Mouse (Mus musculus): ENCODE measurements around the gene Ripply3.

Ripply3 gene

GRCm38 (mm10) chr16:94327781-94328711 lies at the start of gene Ripply3:
Ripply3 (plus strand) TSS chr16:94328420.
- DNase-seq (ENCODE audit: extremely low spot score, low spot score), result peak; percentile 77

- no peak for DNase-seq (ENCODE audit: extremely low spot score, low spot score)
Observed at GRCm38 (mm10) chr16:94283972-94284371, 44.2 kb upstream of the Ripply3 start.

GRCm38 (mm10) chr16:94287826-94288225 lies 40.4 kb upstream of the Ripply3 start:
- DNase-seq (ENCODE audit: extremely low spot score, low spot score), result no peak

GRCm38 (mm10) chr16:94289138-94290072 lies 38.8 kb upstream of the Ripply3 start:
- DNase-seq (ENCODE audit: extremely low spot score, low spot score), result no peak

GRCm38 (mm10) chr16:94290073-94290999 lies 37.9 kb upstream of the Ripply3 start:
- peak; percentile 85 for DNase-seq (ENCODE audit: extremely low spot score, low spot score)

- DNase-seq (ENCODE audit: extremely low spot score, low spot score), result no peak
Observed at GRCm38 (mm10) chr16:94291141-94291540, 37.1 kb upstream of the Ripply3 start.

- DNase-seq (ENCODE audit: extremely low spot score, low spot score), result no peak
Observed at GRCm38 (mm10) chr16:94298081-94298480, 30.1 kb upstream of the Ripply3 start.

- DNase-seq (ENCODE audit: extremely low spot score, low spot score), result no peak
Observed at GRCm38 (mm10) chr16:94299210-94299609, 29.0 kb upstream of the Ripply3 start.

- DNase-seq (ENCODE audit: extremely low spot score, low spot score), result no peak
Observed at GRCm38 (mm10) chr16:94301194-94301593, 27.0 kb upstream of the Ripply3 start.

- no peak for DNase-seq (ENCODE audit: extremely low spot score, low spot score)
Observed at GRCm38 (mm10) chr16:94301696-94302095, 26.5 kb upstream of the Ripply3 start.

GRCm38 (mm10) chr16:94302274-94303202 lies 25.7 kb upstream of the Ripply3 start:
- peak; percentile 47 for DNase-seq (ENCODE audit: extremely low spot score, low spot score)

GRCm38 (mm10) chr16:94303203-94303535 lies 25.1 kb upstream of the Ripply3 start:
- DNase-seq (ENCODE audit: extremely low spot score, low spot score), result no peak

GRCm38 (mm10) chr16:94307526-94307925 lies 20.7 kb upstream of the Ripply3 start:
- DNase-seq (ENCODE audit: extremely low spot score, low spot score), result no peak

- DNase-seq (ENCODE audit: extremely low spot score, low spot score), result peak; percentile 61
Observed at GRCm38 (mm10) chr16:94307942-94308341, 20.3 kb upstream of the Ripply3 start.

- DNase-seq (ENCODE audit: extremely low spot score, low spot score), result no peak
Observed at GRCm38 (mm10) chr16:94309025-94309424, 19.2 kb upstream of the Ripply3 start.

- no peak for DNase-seq (ENCODE audit: extremely low spot score, low spot score)
Observed at GRCm38 (mm10) chr16:94311416-94311815, 16.8 kb upstream of the Ripply3 start.

- no peak for DNase-seq (ENCODE audit: extremely low spot score, low spot score)
Observed at GRCm38 (mm10) chr16:94311931-94312330, 16.3 kb upstream of the Ripply3 start.

- DNase-seq (ENCODE audit: extremely low spot score, low spot score), result peak; percentile 91
Observed at GRCm38 (mm10) chr16:94312663-94313228, 15.5 kb upstream of the Ripply3 start.

GRCm38 (mm10) chr16:94313229-94314030 lies 14.8 kb upstream of the Ripply3 start, which contains the start of gene Hlcs:
Hlcs (minus strand) TSS chr16:94313571.
- peak; percentile 98 for DNase-seq (ENCODE audit: extremely low spot score, low spot score)
